Mouse (Mus musculus): ENCODE data around the gene Setd1b. TPM values are rescaled to one million over a fixed set of nuclear protein-coding genes. Genes with fewer than 3 reads are reported as not detected.

Gene Setd1b
- polyA plus RNA-seq, 1 experiment from 2014 or later, result 11.1 TPM

GRCm38 (mm10) chr5:123129170-123129757 is 12.7 kb upstream of the Setd1b start:
- 88% methylated on average over 10 of the region's 10 CpGs for WGBS

GRCm38 (mm10) chr5:123130030-123130813 is 11.8 kb upstream of the Setd1b start:
- no peak overlapping the region for H3K9ac ChIP-seq
- no peaks in the 10 kb centered on the region for H3K27me3 ChIP-seq
- no peaks in the 10 kb centered on the region for H3K9me3 ChIP-seq (replicated peaks)
- H3K4me3 ChIP-seq (replicated peaks), result no peak overlapping the region
- H3K27ac ChIP-seq, result no peak overlapping the region
- peaks cover 65% of the 10 kb centered on the region for H3K4me1 ChIP-seq
- no peak overlapping the region for H3K4me2 ChIP-seq
- no peak for ATAC-seq (replicated peaks; ENCODE audit: low FRiP score)
- H3K36me3 ChIP-seq, result peaks cover 24% of the 10 kb centered on the region
- WGBS, result 85% methylated on average over 9 of the region's 9 CpGs

More at GRCm38 (mm10) chr5:123129170-123129757, 12.7 kb upstream of the Setd1b start:
- Histone ChIP-seq H3K36me3 (peaks cover 16% of the 10 kb centered on the region), H3K9ac (no peak overlapping the region), H3K27ac (no peak overlapping the region), H3K9me3 (replicated peaks) (no peaks in the 10 kb centered on the region), H3K27me3 (no peaks in the 10 kb centered on the region), H3K4me1 (peaks cover 55% of the 10 kb centered on the region), H3K4me3 (replicated peaks) (no peak overlapping the region), H3K4me2 (no peak overlapping the region)
- ATAC-seq (replicated peaks; ENCODE audit: low FRiP score), result no peak

GRCm38 (mm10) chr5:123130814-123131148 is 11.2 kb upstream of the Setd1b start:
- 92% methylated on average over 5 of the region's 5 CpGs for WGBS
- Histone ChIP-seq H3K9me3 (replicated peaks) (no peaks in the 10 kb centered on the region), H3K4me3 (replicated peaks) (no peak overlapping the region), H3K27ac (no peak overlapping the region), H3K9ac (no peak overlapping the region), H3K4me1 (peaks cover 67% of the 10 kb centered on the region), H3K27me3 (no peaks in the 10 kb centered on the region), H3K4me2 (no peak overlapping the region), H3K36me3 (peaks cover 24% of the 10 kb centered on the region)
- no peak for ATAC-seq (replicated peaks; ENCODE audit: low FRiP score)

GRCm38 (mm10) chr5:123132308-123133071 is 9.5 kb upstream of the Setd1b start, which contains the start of gene Rhof:
Gene Rhof (minus strand): TSS chr5:123132692.
- peak; percentile 55 for ATAC-seq (replicated peaks; ENCODE audit: low FRiP score)

GRCm38 (mm10) chr5:123133083-123133783 is 8.8 kb upstream of the Setd1b start:
- Histone ChIP-seq H3K27me3 (no peaks in the 10 kb centered on the region), H3K4me2 (peak overlapping the region; percentile 76), H3K9ac (peak overlapping the region; percentile 35; the same call in 1 of the 2 replicates), H3K27ac (peak overlapping the region; percentile 100), H3K4me3 (replicated peaks) (peak overlapping the region; percentile 42; the same call in 1 of the 2 replicates), H3K4me1 (peaks cover 84% of the 10 kb centered on the region), H3K36me3 (peaks cover 24% of the 10 kb centered on the region), H3K9me3 (replicated peaks) (no peaks in the 10 kb centered on the region)
- no peak for ATAC-seq (replicated peaks; ENCODE audit: low FRiP score)
- WGBS, result 16% methylated on average over 18 of the region's 18 CpGs

More at GRCm38 (mm10) chr5:123132308-123133071, 9.5 kb upstream of the Setd1b start, which contains the start of gene Rhof:
- Histone ChIP-seq H3K9me3 (replicated peaks) (no peaks in the 10 kb centered on the region), H3K27me3 (no peaks in the 10 kb centered on the region), H3K27ac (peak within 1 kb of the TSS; percentile 100), H3K36me3 (peaks cover 24% of the 10 kb centered on the region), H3K4me3 (replicated peaks) (peak within 1 kb of the TSS; percentile 42), H3K9ac (peak within 1 kb of the TSS; percentile 35), H3K4me2 (peak within 1 kb of the TSS; percentile 76), H3K4me1 (peaks cover 77% of the 10 kb centered on the region)
- 4% methylated on average over 44 of the region's 44 CpGs for WGBS

GRCm38 (mm10) chr5:123133784-123134143 is 8.2 kb upstream of the Setd1b start:
- peaks cover 84% of the 10 kb centered on the region for H3K4me1 ChIP-seq
- peaks cover 24% of the 10 kb centered on the region for H3K36me3 ChIP-seq
- no peaks in the 10 kb centered on the region for H3K27me3 ChIP-seq
- no peaks in the 10 kb centered on the region for H3K9me3 ChIP-seq (replicated peaks)
- WGBS, result 29% methylated on average over 7 of the region's 7 CpGs
- H3K4me2 ChIP-seq, result peak overlapping the region; percentile 12; the same call in 1 of the 2 replicates
- H3K4me3 ChIP-seq (replicated peaks), result no peak overlapping the region
- ATAC-seq (replicated peaks; ENCODE audit: low FRiP score), result no peak
- H3K9ac ChIP-seq, result no peak overlapping the region
- H3K27ac ChIP-seq, result peak overlapping the region; percentile 100

- no peak for ATAC-seq (replicated peaks; ENCODE audit: low FRiP score)
- Histone ChIP-seq H3K4me2 (peak overlapping the region; percentile 99), H3K27ac (peak overlapping the region; percentile 100), H3K4me1 (peaks cover 79% of the 10 kb centered on the region), H3K36me3 (peaks cover 24% of the 10 kb centered on the region), H3K9me3 (replicated peaks) (no peaks in the 10 kb centered on the region), H3K4me3 (replicated peaks) (peak overlapping the region; percentile 65), H3K27me3 (no peaks in the 10 kb centered on the region), H3K9ac (peak overlapping the region; percentile 21; the same call in 1 of the 2 replicates)
- 33% methylated on average over 13 of the region's 13 CpGs for WGBS
These were observed 7.7 kb upstream of the Setd1b start for GRCm38 (mm10) chr5:123134186-123134874.

- Histone ChIP-seq H3K4me2 (peak overlapping the region; percentile 99), H3K9ac (peak overlapping the region; percentile 40), H3K4me3 (replicated peaks) (peak overlapping the region; percentile 65), H3K9me3 (replicated peaks) (no peaks in the 10 kb centered on the region), H3K27me3 (no peaks in the 10 kb centered on the region), H3K4me1 (peaks cover 79% of the 10 kb centered on the region), H3K27ac (peak overlapping the region; percentile 100), H3K36me3 (peaks cover 18% of the 10 kb centered on the region)
- 19% methylated on average over 8 of the region's 8 CpGs for WGBS
- ATAC-seq (replicated peaks; ENCODE audit: low FRiP score), result no peak
These were observed 7.1 kb upstream of the Setd1b start for GRCm38 (mm10) chr5:123134875-123135382.

GRCm38 (mm10) chr5:123135471-123136360 is 6.3 kb upstream of the Setd1b start:
- H3K4me3 ChIP-seq (replicated peaks), result peak overlapping the region; percentile 65
- no peaks in the 10 kb centered on the region for H3K27me3 ChIP-seq
- H3K4me1 ChIP-seq, result peaks cover 75% of the 10 kb centered on the region
- 0 out of 2 replicates have a peak, but pooled peaks have one; percentile 7 for ATAC-seq (replicated peaks; ENCODE audit: low FRiP score)
- H3K9me3 ChIP-seq (replicated peaks), result no peaks in the 10 kb centered on the region
- WGBS, result under 1% methylated on average over 30 of the region's 30 CpGs
- H3K4me2 ChIP-seq, result peak overlapping the region; percentile 99
- H3K27ac ChIP-seq, result peak overlapping the region; percentile 100
- H3K36me3 ChIP-seq, result peaks cover 15% of the 10 kb centered on the region
- H3K9ac ChIP-seq, result peak overlapping the region; percentile 40

- under 1% methylated on average over 13 of the region's 13 CpGs for WGBS
- peak; percentile 43 for ATAC-seq (replicated peaks; ENCODE audit: low FRiP score)
- Histone ChIP-seq H3K9me3 (replicated peaks) (no peaks in the 10 kb centered on the region), H3K36me3 (peaks cover 15% of the 10 kb centered on the region), H3K27ac (peak overlapping the region; percentile 100), H3K4me1 (peaks cover 70% of the 10 kb centered on the region), H3K9ac (peak overlapping the region; percentile 40), H3K27me3 (no peaks in the 10 kb centered on the region), H3K4me2 (peak overlapping the region; percentile 99), H3K4me3 (replicated peaks) (peak overlapping the region; percentile 65)
These were observed 5.5 kb upstream of the Setd1b start for GRCm38 (mm10) chr5:123136361-123137043.
